Mouse (Mus musculus): ENCODE measurements at regions not wholly inside any gene's neighbourhood (a gene's known extent, or its start where the extent isn't known, plus 50 kb on each side); places are given as distances from the start of the nearest gene placed in this dataset.

- H3K9me3 ChIP-seq (replicated peaks), result peaks cover 92% of the 10 kb centered on the region
These were observed 318.8 kb downstream of the Sox9 start for GRCm38 (mm10) chr11:113100800-113101199.

GRCm38 (mm10) chr11:113101534-113101933 lies 319.5 kb downstream of the Sox9 start:
- no peak for ATAC-seq (ENCODE audit: extremely low read depth, insufficient number of reproducible peaks, low FRiP score, poor library complexity, severe bottlenecking)
- DNase-seq (ENCODE audit: low spot score), result no peak
- TF ChIP-seq CTCF (IDR thresholded peaks at IDR 0.05; ENCODE audit: low read depth, low read length), result no peak
- TF ChIP-seq GATA2 (IDR thresholded peaks at IDR 0.05; ENCODE audit: borderline replicate concordance, low read depth, low read length), result no peak
- no peak for TF ChIP-seq TAL1 (conservative IDR thresholded peaks at IDR 0.05; ENCODE audit: low read depth, low read length)
- no peak for TF ChIP-seq GATA1 (IDR thresholded peaks at IDR 0.05; ENCODE audit: borderline replicate concordance, low read length)
- no peak for TF ChIP-seq POLR2AphosphoS5 (IDR thresholded peaks at IDR 0.05; ENCODE audit: insufficient replicate concordance, low read depth, low read length)
- peaks cover 92% of the 10 kb centered on the region for H3K9me3 ChIP-seq (replicated peaks)
- no peaks in the 10 kb centered on the region for H3K27me3 ChIP-seq (ENCODE audit: insufficient read depth, low read length)
- H3K4me1 ChIP-seq (ENCODE audit: insufficient read depth, low read depth, low read length), result no peaks in the 10 kb centered on the region
- H3K36me3 ChIP-seq (replicated peaks), result no peaks in the 10 kb centered on the region
- no peak overlapping the region for H3K4me3 ChIP-seq (ENCODE audit: low read depth, low read length)

More at GRCm38 (mm10) chr11:113100800-113101199, 318.8 kb downstream of the Sox9 start:
- H3K36me3 ChIP-seq (replicated peaks), result no peaks in the 10 kb centered on the region
- TF ChIP-seq CTCF (IDR thresholded peaks at IDR 0.05; ENCODE audit: low read depth, low read length) (no peak), POLR2AphosphoS5 (IDR thresholded peaks at IDR 0.05; ENCODE audit: insufficient replicate concordance, low read depth, low read length) (no peak), GATA1 (IDR thresholded peaks at IDR 0.05; ENCODE audit: borderline replicate concordance, low read length) (no peak), TAL1 (conservative IDR thresholded peaks at IDR 0.05; ENCODE audit: low read depth, low read length) (no peak), GATA2 (IDR thresholded peaks at IDR 0.05; ENCODE audit: borderline replicate concordance, low read depth, low read length) (no peak)
- no peaks in the 10 kb centered on the region for H3K4me1 ChIP-seq (ENCODE audit: insufficient read depth, low read depth, low read length)
- H3K27me3 ChIP-seq (ENCODE audit: insufficient read depth, low read length), result no peaks in the 10 kb centered on the region
- no peak for DNase-seq (ENCODE audit: low spot score)
- no peak for ATAC-seq (ENCODE audit: extremely low read depth, insufficient number of reproducible peaks, low FRiP score, poor library complexity, severe bottlenecking)
- no peak overlapping the region for H3K4me3 ChIP-seq (ENCODE audit: low read depth, low read length)

GRCm38 (mm10) chr11:113103161-113103845 lies 321.3 kb downstream of the Sox9 start:
- Histone ChIP-seq H3K36me3 (replicated peaks) (no peaks in the 10 kb centered on the region), H3K4me3 (ENCODE audit: low read depth, low read length) (no peak overlapping the region), H3K9me3 (replicated peaks) (peaks cover 87% of the 10 kb centered on the region), H3K27me3 (ENCODE audit: insufficient read depth, low read length) (no peaks in the 10 kb centered on the region), H3K4me1 (ENCODE audit: insufficient read depth, low read depth, low read length) (no peaks in the 10 kb centered on the region)
- TF ChIP-seq GATA1 (IDR thresholded peaks at IDR 0.05; ENCODE audit: borderline replicate concordance, low read length), result no peak
- no peak for TF ChIP-seq CTCF (IDR thresholded peaks at IDR 0.05; ENCODE audit: low read depth, low read length)
- TF ChIP-seq POLR2AphosphoS5 (IDR thresholded peaks at IDR 0.05; ENCODE audit: insufficient replicate concordance, low read depth, low read length), result no peak
- no peak for TF ChIP-seq GATA2 (IDR thresholded peaks at IDR 0.05; ENCODE audit: borderline replicate concordance, low read depth, low read length)
- TF ChIP-seq TAL1 (conservative IDR thresholded peaks at IDR 0.05; ENCODE audit: low read depth, low read length), result no peak
- ATAC-seq (ENCODE audit: extremely low read depth, insufficient number of reproducible peaks, low FRiP score, poor library complexity, severe bottlenecking), result no peak
- no peak for DNase-seq (ENCODE audit: low spot score)

GRCm38 (mm10) chr11:113105371-113105770 lies 323.3 kb downstream of the Sox9 start:
- Histone ChIP-seq H3K27me3 (ENCODE audit: insufficient read depth, low read length) (no peaks in the 10 kb centered on the region), H3K9me3 (replicated peaks) (peaks cover 88% of the 10 kb centered on the region), H3K36me3 (replicated peaks) (no peaks in the 10 kb centered on the region), H3K4me1 (ENCODE audit: insufficient read depth, low read depth, low read length) (no peaks in the 10 kb centered on the region), H3K4me3 (ENCODE audit: low read depth, low read length) (no peak overlapping the region)
- no peak for TF ChIP-seq TAL1 (conservative IDR thresholded peaks at IDR 0.05; ENCODE audit: low read depth, low read length)
- DNase-seq (ENCODE audit: low spot score) (no peak), ATAC-seq (ENCODE audit: extremely low read depth, insufficient number of reproducible peaks, low FRiP score, poor library complexity, severe bottlenecking) (no peak)

GRCm38 (mm10) chr11:113107205-113107844 lies 325.3 kb downstream of the Sox9 start:
- H3K9me3 ChIP-seq (replicated peaks), result peaks cover 88% of the 10 kb centered on the region
- ATAC-seq (ENCODE audit: extremely low read depth, insufficient number of reproducible peaks, low FRiP score, poor library complexity, severe bottlenecking), result no peak
- DNase-seq (ENCODE audit: low spot score), result no peak
- TF ChIP-seq CTCF (IDR thresholded peaks at IDR 0.05; ENCODE audit: low read depth, low read length) (no peak), GATA1 (IDR thresholded peaks at IDR 0.05; ENCODE audit: borderline replicate concordance, low read length) (no peak), POLR2AphosphoS5 (IDR thresholded peaks at IDR 0.05; ENCODE audit: insufficient replicate concordance, low read depth, low read length) (no peak)
- H3K4me1 ChIP-seq (ENCODE audit: insufficient read depth, low read depth, low read length), result no peaks in the 10 kb centered on the region
- H3K36me3 ChIP-seq (replicated peaks), result no peaks in the 10 kb centered on the region
- no peak overlapping the region for H3K4me3 ChIP-seq (ENCODE audit: low read depth, low read length)
- H3K27me3 ChIP-seq (ENCODE audit: insufficient read depth, low read length), result no peaks in the 10 kb centered on the region

GRCm38 (mm10) chr11:113107966-113108699 lies 326.1 kb downstream of the Sox9 start:
- no peak for ATAC-seq (ENCODE audit: extremely low read depth, insufficient number of reproducible peaks, low FRiP score, poor library complexity, severe bottlenecking)
- TF ChIP-seq TAL1 (conservative IDR thresholded peaks at IDR 0.05; ENCODE audit: low read depth, low read length), result no peak
- no peak for TF ChIP-seq CTCF (IDR thresholded peaks at IDR 0.05; ENCODE audit: low read depth, low read length)
- TF ChIP-seq GATA1 (IDR thresholded peaks at IDR 0.05; ENCODE audit: borderline replicate concordance, low read length), result no peak
- TF ChIP-seq POLR2AphosphoS5 (IDR thresholded peaks at IDR 0.05; ENCODE audit: insufficient replicate concordance, low read depth, low read length), result no peak
- no peak for TF ChIP-seq GATA2 (IDR thresholded peaks at IDR 0.05; ENCODE audit: borderline replicate concordance, low read depth, low read length)

More at GRCm38 (mm10) chr11:113107966-113108699, 326.1 kb downstream of the Sox9 start:
- DNase-seq (ENCODE audit: low spot score), result no peak
- H3K36me3 ChIP-seq (replicated peaks), result no peaks in the 10 kb centered on the region
- H3K9me3 ChIP-seq (replicated peaks), result peaks cover 85% of the 10 kb centered on the region
- H3K4me1 ChIP-seq (ENCODE audit: insufficient read depth, low read depth, low read length), result no peaks in the 10 kb centered on the region
- H3K4me3 ChIP-seq (ENCODE audit: low read depth, low read length), result no peak overlapping the region
- no peaks in the 10 kb centered on the region for H3K27me3 ChIP-seq (ENCODE audit: insufficient read depth, low read length)

All from G1E (cell line).